Mouse (Mus musculus) megakaryocyte-erythroid progenitor cell, adult 5-6 weeks (primary cell): ENCODE results near the gene Gja3. TPM values are rescaled to one million over a fixed set of nuclear protein-coding genes. Genes with fewer than 3 reads are reported as not detected.

Source experiments
- ATAC-seq: replicated peaks from 2 replicates; pipeline ENCODE4 v1.8.0; 2016; ENCODE audit warnings: mild to moderate bottlenecking, inconsistent platforms; ENCODE audit not compliant: severe bottlenecking, poor library complexity, low FRiP score, low TSS enrichment
- total RNA-seq, 2 experiments: library from RNA; stranded (forward) in 1 of 2; stranded (reverse) in 1 of 2; fragments of 200-1000, 215-1000 nt in 1 of 2; fragments of >200 nt in 1 of 2; fragmentation: Nextera tagmentation in 1 of 2; gene quantifications; 2 replicates each; pipeline ENCODE4 v1.2.3; 2014 to 2017

The Gja3 gene
- not detected in 2 replicates for total RNA-seq (2014; fragmentation: Nextera tagmentation)
- not detected in 2 replicates for total RNA-seq (2017)

DNA sequence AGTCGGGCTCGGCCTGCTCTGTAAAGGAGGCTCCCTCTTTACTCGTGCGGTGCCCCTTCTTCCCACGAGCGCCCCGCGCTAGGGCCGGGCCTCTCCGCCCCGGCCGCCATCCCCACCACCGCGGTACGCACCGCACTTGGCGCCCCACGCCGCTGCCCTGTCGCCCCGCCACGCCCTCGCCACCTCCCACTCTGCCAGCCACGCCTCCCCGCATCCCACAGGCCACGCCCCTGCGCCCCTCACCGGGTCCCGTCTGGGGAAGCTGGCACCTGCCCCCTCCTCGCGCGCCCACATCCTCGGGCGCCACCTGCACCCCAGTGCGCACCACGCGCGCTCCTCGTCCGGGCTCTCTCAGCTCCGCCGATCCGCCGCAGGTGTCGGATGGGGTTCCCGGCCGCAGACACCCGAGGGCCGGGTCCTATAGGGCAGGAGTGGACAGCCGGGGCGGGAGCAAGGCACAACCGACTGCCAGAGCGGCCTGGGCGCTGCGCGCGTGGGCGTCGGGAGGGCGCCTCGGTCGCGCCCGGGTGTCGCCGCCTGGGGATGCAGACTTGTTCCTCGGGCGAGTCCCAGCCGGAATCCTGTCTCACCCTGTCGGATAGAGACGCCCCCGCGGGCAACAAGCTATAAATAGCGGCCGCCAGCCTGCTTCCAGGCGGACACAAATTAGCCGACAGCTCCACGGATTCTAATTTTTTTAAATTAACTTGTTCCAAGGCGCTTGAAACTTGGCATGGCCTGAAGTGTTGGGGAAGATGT is at the start of gene Gja3:
Gene Gja3 (minus strand): TSS at position 538 of the 759 bp plus-strand sequence.
- ATAC-seq, result no peak

DNA sequence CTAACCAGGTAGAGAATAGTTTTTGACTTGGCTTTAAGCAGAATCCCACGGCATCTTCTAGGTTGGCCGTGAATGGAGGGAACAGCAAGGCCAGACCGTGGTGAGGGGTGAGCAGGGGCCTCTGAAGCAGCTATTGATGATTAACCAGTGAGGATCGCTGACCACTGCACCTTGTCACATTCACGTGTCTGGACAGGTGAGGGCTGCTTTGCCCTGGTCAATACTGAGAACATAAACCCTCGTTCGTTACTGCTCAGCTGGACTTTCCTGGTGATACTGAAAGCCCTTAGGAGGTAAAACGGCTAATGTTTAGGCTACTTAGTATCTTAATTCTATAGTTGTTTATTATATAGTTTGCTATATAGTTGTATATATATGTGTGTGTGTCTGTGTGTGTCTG is 49.2 kb upstream of the Gja3 start:
- ATAC-seq, result no peak

DNA sequence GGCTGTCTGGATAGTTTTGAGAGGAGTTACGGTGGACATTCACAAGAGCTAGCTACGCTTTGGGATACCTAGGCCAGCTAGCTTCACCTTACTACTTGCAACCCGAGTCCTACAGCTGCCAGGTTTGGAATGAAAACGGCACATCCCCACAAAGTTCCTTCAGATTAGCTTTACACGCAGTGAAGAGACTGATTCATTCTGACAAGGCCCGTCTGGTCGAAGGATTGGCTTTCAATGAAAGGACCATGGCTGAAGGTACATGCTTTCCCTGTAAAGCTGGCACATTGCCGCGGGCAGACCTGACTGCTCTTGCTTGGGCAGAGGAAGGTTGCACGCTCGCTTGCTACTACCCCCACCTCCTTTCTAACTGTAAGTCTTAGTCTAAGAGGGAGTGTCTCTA is 47.8 kb upstream of the Gja3 start:
- no peak for ATAC-seq

DNA sequence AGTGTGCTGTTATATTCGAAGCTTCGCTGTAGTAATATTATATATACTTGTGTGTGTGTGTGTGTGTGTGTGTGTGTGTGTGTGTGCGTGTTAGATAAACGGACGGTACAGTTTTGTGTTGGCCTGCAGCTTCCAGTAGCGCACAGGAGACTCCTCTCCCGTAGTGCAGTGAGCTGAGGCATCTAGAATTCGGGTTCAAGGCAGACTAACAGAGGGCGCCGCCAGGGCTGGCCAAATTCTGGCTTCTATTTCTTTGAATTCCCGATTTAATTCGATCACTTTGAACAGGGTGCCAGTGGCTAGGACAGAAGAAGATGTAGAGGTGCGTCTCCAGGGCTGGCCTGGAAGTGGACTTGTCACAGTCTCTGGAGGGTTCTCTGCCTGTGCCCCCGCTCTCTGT is 47.2 kb upstream of the Gja3 start:
- no peak for ATAC-seq

DNA sequence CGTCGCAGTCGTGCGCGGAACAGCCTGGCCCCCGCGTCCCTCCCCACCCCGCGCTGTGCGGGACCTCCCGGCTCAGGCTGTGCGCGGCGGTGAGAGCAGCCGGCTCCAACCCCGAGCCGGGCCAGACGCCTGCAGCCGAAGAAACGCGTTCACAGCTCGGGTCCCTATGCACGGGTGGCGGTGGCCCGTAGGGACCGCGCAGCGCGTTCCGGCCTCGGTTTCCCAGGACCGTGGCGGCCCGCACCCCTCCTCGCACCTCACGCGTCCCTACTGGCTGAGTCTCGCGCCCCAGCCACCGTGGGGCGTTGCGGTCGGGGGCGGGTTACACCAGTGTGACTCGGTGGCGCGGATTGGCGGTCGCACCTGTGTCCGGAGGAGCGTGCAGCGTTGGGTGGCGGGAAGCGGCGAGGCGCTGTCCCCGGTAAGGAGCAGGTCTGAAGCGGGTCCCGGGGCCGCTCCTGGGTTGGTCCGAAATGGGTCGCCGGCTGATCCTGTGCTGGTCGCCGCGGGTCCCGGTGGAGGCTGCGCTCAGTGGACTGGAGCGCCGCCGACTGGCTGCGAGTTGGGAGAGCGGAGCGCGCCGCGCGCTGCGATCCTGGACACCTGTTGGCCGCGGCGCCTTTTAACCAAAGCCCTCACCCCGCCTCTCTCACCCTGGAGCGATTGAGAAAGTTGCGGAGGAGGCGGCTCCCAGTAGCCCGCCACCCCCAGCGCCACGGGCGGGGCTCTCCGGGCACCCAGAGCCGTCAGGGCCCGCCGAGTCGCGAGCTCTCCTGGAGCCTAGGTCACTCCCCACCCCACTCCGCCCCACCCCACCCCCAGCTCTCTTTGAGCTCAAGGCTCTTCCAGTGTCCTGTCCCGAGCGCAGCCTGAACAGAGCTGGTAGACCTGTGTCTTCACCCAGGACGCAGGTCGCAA is 46.5 kb upstream of the Gja3 start, which contains the start of gene Gjb2:
Gene Gjb2 (minus strand): TSS at position 597 of the 918 bp plus-strand sequence.
- 0 out of 2 replicates have a peak, but pooled peaks have one; percentile 16 for ATAC-seq

DNA sequence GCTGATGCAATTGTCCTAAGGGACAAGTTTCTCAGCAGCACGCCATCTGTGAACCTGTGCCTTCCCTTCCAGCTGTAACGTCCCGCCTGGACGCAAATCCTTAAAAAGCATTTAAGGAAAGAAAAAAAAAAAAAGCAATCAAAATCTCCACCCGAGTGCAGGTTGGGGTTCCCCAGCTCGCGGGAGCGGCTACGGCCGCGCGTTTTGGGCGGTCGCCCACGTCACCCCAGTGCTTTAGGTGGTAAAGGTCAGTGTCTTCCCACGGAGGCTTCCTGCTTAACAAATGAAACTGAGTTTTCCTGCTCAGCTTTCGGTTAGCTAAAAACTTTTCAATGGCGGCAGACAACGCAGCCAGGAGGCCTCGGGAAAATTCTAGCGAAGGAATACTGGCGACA is 45.8 kb upstream of the Gja3 start:
- ATAC-seq, result no peak

DNA sequence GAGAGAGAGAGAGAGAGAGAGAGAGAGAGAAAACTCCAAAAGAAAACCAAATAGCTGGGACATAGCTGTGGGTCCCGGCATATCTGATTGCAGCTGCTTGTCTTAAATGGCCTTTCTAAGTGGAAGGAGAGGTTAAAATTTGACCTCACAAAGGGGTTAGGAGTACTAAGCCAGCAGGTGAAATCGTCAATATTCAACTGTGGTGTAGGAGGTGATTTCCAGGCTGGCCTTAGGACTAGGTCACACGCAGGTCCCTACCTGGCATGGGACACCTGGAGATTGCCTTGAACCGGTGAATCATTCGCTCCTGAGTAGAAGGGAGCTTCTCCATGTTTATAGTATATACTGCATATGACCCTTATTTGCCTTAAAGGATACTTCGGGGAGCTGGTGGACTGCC is 45.2 kb upstream of the Gja3 start:
- no peak for ATAC-seq

DNA sequence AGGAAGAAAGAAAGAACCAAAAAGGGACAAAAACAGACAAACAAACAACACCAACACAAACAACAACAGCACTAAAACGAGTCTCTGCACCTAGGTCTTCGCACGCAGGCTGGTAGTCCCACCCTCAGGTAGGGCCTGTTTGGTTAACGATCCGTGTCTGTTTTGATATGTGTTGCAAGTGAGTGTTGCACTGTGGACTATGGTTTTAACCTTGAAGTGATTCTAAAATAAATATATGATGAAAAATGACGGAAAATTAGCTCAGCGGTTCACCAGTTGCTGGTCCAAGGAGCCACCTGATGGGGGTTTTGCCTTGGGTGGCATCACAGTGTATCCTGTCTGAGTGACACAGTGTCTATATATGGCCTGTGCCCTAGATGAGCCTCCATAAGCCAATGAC is 43.7 kb upstream of the Gja3 start:
- ATAC-seq, result no peak

DNA sequence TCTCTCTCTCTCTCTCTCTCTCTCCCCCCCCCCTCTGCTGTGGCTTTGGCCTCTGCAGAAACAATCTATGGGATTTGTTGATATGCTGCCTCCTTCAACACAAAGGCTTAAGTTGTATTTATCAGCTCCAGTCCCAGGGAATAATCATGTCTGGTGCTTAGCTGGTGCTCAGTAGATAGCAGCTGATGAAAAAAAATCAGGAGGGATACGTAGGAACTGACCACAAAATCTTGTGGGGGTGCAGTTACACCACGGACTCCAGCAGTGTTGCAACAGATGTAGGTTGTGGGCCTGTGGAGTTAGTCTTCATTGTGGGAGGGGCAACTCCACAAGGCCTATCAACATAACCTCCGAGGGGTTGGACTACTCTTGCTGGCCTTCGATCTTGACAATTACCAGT is 38.0 kb upstream of the Gja3 start:
- ATAC-seq, result peak; percentile 51

DNA sequence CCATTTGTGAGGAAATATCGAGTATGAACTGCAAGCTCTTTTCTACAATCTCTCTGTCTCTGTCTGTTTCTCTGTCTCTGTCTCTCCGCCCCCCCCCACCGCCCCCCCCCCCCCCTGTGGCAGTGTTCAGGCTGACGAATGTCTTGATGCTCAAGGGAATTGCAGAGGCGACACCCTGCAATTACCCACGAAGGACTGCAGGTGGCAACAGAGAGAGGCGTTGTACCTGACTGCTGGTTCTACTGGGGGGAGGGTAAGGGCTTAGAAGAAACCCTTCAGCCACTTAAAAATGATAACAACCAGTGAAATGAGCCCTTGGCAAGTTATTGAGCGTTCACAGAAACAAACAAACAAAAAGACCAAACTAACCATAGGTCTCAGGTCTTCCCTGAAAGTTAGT is 35.1 kb upstream of the Gja3 start:
- peak; percentile 74 for ATAC-seq

DNA sequence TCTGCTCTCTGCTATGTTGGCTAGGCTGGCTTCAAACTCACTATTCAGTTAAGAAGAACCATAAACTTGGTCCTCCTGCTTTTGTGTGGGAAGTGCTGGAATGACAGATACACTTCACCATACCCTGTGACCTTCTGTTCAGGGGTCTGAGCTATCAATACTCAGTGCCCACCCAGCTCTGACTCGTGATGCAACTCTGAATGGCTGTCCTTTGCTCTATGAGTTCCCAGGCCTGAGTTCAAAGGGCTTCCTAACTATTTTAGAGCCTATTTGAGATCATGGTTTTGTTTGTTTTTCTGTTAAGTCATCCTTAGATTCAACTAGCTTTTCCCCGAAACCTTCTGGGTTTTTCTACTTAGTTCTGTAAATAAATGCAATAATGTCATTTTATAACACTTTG is 32.1 kb upstream of the Gja3 start:
- no peak for ATAC-seq

DNA sequence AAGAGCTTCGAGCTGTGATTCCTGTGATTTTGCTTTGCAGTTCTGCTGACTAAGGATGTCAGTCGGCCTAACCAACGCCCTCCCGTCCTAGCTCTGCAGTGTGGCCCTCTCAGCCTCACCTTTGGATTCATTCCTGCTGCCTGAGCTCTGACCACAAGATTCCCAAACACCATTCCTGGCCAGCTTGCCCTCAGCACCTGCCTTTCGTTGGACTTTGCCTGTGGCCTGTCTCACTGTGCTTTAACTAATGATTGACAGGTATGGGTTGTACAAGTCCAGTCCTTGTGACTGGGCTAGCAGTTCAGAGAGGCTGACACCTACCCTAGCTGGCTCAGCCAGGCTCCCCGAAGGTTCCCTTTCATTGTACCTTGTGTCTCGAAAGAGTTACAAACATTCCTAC is 31.2 kb upstream of the Gja3 start:
- ATAC-seq, result no peak

DNA sequence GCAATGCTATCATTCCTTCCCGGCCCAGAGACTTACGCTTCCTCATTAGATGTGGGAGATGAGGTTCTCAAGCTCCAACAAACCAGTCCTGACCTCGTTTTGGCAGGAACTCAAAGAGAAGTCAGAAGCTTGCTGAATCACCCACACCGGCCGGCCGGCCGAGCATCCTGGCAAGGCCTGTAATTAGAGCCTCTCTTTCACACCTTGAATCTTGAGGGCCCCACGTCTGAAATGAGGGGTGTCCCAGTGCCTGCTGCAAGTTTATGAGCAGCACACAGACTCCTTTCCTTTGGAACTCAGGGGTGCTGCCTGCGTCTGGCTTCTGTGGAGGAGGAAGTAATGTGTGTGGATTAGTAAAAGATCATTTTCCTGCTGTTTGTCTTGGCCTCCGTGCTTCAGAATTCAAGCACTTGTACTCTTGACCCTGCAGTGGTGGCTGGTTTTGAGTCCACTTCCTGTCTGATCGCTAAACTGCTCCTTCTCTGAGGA is 26.3 kb upstream of the Gja3 start:
- no peak for ATAC-seq

DNA sequence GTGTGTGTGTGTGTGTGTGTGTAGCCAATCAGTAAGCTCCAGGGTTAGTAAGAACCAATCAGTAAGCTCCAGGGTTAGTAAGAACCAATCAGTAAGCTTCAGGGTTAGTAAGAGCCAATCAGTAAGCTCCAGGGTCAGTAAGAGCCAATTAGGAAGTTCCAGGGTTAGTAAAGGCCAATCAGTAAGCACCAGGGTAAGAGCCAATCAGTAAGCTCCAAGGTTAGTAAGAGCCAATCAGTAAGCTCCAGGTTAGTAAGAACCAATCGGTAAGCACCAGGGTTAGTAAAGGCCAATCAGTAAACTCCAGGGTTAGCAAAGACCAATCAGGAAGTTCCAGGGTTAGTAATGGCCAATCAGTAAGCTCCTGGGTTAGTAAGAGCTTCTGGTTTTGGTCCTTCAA is 25.0 kb upstream of the Gja3 start:
- no peak for ATAC-seq

DNA sequence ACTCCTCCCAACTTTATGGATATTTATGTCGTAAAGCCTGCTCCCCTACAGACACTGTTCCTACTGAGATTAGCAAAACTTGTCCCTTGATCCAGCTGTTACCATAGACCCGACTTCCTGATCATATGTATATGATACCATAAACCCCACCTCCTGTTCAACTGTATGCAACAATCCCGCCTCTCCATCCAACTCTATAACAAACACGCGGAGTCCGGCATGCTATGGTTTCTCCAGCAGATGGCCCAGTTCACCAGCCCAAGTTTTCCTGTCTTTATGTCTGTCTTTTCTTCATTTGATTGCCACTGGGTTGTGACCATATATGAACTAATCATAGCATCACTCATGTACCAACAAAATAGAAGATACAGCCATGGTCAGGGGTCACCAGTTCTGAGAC is 17.6 kb upstream of the Gja3 start:
- ATAC-seq, result no peak

DNA sequence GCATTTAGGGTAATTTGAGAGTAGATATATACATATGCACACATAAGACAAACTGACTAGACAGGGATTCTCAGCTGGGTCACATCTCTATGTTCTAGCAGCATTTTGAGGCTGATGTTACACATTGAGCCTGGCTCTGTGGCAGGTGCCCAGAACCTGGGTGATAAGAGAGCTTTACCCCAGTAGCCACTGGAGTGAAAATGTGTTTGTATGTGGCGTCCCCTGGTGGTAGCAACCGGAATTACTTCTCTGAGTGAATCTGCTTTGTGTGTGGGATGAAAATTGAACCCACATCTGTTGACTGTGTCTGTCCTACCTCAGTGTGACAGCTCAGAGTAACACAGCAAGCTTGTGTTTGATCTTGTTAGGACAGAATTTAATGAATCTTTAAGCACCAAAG is 12.0 kb upstream of the Gja3 start:
- peak; percentile 89 for ATAC-seq

DNA sequence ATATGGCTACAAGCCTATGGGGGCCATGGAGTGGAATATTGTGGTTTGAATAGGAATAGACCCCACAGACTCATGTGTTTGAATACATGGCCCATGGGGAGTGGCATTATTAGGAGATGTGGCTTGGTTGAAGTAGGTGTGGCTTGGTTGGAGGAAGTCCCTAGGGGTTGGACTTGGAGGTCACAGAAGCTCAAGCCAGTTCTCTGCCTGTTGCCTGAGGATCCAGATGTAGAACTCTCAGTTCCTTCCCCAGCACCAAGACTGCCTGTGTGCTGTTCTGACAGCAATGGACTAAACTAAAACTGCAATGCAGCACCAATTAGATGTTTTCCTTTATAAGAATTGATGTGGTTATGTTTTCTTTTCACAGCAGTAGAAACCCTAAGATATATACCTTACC is 8.2 kb upstream of the Gja3 start:
- no peak for ATAC-seq

DNA sequence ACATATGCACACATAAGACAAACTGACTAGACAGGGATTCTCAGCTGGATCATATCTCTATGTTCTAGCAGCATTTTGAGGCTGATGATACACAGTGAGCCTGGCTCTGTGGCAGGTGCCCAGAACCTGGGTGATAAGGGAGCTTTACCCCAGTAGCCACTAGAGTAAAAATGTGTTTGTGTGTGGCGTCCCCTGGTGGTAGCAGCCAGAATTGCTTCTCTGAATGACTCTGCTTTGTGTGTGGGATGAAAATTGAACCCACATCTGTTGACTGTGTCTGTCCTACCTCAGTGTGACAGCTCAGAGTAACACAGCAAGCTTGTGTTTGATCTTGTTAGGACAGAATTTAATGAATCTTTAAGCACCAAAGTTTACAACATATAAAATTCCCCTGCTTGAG is 2.2 kb upstream of the Gja3 start:
- peak; percentile 94 for ATAC-seq

DNA sequence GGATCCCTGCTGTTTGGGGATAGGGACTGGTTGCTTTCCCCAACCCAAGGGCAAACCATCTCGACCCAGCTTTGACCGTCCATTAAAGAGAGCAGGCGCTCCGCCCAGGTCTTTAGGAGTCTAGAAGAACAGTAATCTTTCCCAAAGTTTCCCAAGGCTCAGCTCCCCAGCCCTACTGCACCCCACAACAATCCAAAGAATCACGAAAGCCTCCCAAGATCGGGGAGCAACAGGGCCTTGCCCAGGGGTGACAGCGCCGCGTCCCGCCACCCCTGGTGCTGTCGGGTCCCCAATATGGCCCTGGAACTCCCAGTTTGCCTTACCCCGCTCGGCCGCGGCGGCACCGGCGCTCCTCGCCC is 717 bp downstream of the Gja3 start:
- no peak for ATAC-seq

DNA sequence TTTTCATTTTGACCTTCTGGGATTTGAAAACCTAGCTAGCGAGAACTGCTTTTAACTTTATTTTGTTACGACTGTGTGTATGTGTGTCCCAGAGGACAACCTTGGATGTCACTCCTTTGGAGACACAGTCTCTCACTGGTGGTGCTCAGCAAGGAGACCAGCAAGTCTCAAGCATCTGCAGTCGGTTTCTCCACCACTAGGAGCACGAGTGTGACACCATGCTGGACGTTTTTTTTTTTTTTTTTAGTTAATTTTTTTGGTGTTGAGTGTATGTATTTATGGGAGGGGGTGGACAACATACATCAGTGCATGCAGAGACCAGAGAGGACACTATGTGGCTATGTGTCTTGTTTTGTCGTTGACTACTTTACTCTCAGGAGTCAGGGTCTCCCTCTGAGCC is 5.2 kb downstream of the Gja3 start:
- ATAC-seq, result no peak

DNA sequence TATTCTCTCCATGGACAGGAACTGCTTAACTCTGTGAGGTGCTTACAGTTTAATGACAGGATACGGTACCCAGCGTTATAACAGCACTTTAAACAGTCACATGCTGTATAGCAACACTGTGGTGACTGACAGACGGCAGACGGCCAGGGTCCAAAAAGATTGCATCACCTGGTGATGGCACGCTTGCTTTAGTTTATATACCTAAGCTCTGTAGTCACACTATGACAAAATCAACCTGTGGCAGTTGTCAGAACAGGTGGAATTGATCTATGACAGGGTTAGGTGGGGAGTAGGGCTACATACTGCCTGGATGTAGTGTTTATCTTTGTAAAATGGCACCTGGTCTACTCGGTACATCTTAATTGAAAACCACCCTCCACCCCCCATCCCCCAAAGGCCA is 14.0 kb downstream of the Gja3 start:
- ATAC-seq, result no peak
